In the genomic region with DNA sequence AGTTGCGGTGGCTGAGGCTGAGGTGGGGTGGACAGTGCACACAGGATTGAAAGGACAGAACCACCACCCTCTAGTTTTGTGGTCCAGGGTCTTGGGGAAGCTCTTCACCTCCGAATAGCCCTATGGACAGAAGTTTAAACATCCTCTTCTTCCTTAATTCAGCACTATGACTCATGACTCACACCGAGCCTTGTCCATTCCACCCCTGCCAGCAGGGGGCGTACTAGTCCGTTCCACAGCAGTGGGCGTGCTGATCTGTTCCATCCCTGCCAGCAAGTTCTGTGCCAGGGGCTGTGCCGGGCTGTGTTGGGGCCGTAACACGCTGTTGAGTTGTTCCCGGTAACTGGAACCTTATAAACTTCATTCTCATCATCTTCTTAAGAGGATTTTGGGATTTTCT, we compare ENCODE assay signal across 10 mouse cellular contexts.
DNase-seq lines count a peak whose midpoint lies in the region; ATAC-seq lines count a peak whose summit lies in the region.
"Had no signal": no experiment of that assay in that cellular context is flagged by ENCODE, and none has a peak within 500 bp of the region (broad histone marks: within the 10 kb centered on the region; RNA-seq: fewer than 3 reads in every experiment).

No protein-coding gene starts in this region.

- intact Hi-C loops in left cerebral cortex, postnatal 36 days (cut with DNase I): loop anchor here (5.0 to 10.0 kb wide), 4 partner anchors 403 to 1475 kb away; no protein-coding TSS in a partner anchor

- peak; percentile 10; the same call in 1 of the 2 replicates for ATAC-seq in embryonic facial prominence, embryonic 14.5 days (ENCODE audit: low read depth)
- ATAC-seq in megakaryocyte-erythroid progenitor cell, adult 5-6 weeks (replicated peaks; ENCODE audit: low FRiP score, low TSS enrichment, poor library complexity, severe bottlenecking): 0 out of 2 replicates have a peak, but pooled peaks have one; percentile 25
- no peak for ATAC-seq in inflammation-experienced regulatory T-cells, adult 6 months

- H3K9ac ChIP-seq in embryonic facial prominence, embryonic 14.5 days (ENCODE audit: low read depth, low read length): no peak overlapping the region
- H3K9ac ChIP-seq: heart, embryonic 15.5 days had no signal

- no peaks in the 10 kb centered on the region for H3K9me3 ChIP-seq in embryonic facial prominence, embryonic 14.5 days (ENCODE audit: control insufficient read depth, low read length)
- H3K9me3 ChIP-seq: heart, embryonic 15.5 days; megakaryocyte, embryonic 14.5 days had no signal

- peak; percentile 46 for DNase-seq in embryo, embryonic 10 days (ENCODE audit: low spot score)
- no peak for DNase-seq in embryo, embryonic 11 days
- DNase-seq in left cerebral cortex, adult 18-20 months (ENCODE audit: low spot score in 2 of 2): peak; percentile 44 to 47
- no peak for DNase-seq in left cerebral cortex, postnatal 36 days (ENCODE audit: low spot score in 2 of 2)
- DNase-seq in MEL-GATA-1-ER (ENCODE audit: extremely low read depth, low read depth): peak; percentile 33
- no peak for DNase-seq in embryonic facial prominence, embryonic 14.5 days (ENCODE audit: low spot score)

- no peaks in the 10 kb centered on the region for H3K36me3 ChIP-seq in embryonic facial prominence, embryonic 14.5 days (ENCODE audit: control insufficient read depth, insufficient read depth, low read length)
- H3K36me3 ChIP-seq: heart, embryonic 15.5 days had no signal

- WGBS in embryonic facial prominence, embryonic 14.5 days: 63% methylated on average over 10 of the region's 10 CpGs

- H3K4me3 ChIP-seq in embryonic facial prominence, embryonic 14.5 days (ENCODE audit: low read depth, low read length): no peak overlapping the region
- H3K4me3 ChIP-seq: heart, embryonic 15.5 days; megakaryocyte, embryonic 14.5 days had no signal

- no peak overlapping the region for H3K4me2 ChIP-seq in embryonic facial prominence, embryonic 14.5 days (ENCODE audit: low read depth, low read length)
- H3K4me2 ChIP-seq: heart, embryonic 15.5 days had no signal

- peaks cover 30% of the 10 kb centered on the region for H3K27me3 ChIP-seq in embryonic facial prominence, embryonic 14.5 days (replicated peaks; ENCODE audit: control insufficient read depth, insufficient read depth, low read length)

- no peak overlapping the region for H3K27ac ChIP-seq in embryonic facial prominence, embryonic 14.5 days (replicated peaks; ENCODE audit: low read depth, low read length)
- H3K27ac ChIP-seq: heart, embryonic 15.5 days had no signal

- 0 out of 2 replicates have a peak, but pooled peaks cover 3% of the 10 kb centered on the region for H3K4me1 ChIP-seq in embryonic facial prominence, embryonic 14.5 days (ENCODE audit: control insufficient read depth, insufficient read depth, low read length)
- H3K4me1 ChIP-seq: heart, embryonic 15.5 days had no signal

Comparison
In these comparisons a context has a peak if more than half of its experiments do, and no peak if none do; other contexts are left out.
1. DNase-seq: peak in embryo, embryonic 10 days (single experiment), left cerebral cortex, adult 18-20 months (2 of 2) and MEL-GATA-1-ER (single experiment); none in embryo, embryonic 11 days (single experiment), left cerebral cortex, postnatal 36 days (0 of 2) and embryonic facial prominence, embryonic 14.5 days (single experiment).